In genomic region chr3:122974833-122975232, GRCm38 (mm10) we compare ENCODE assay signal across 23 mouse cellular contexts. TPM values are rescaled to one million over a fixed set of nuclear protein-coding genes. Genes with fewer than 3 reads are reported as not detected.
"Had no signal": no experiment of that assay in that cellular context is flagged by ENCODE, and none has a peak within 500 bp of the region (broad histone marks: within the 10 kb centered on the region; RNA-seq: fewer than 3 reads in every experiment).

No protein-coding gene starts in this region.

- H3K9ac ChIP-seq: liver, embryonic 15.5 days; lung, embryonic 14.5 days; midbrain, embryonic 12.5 days; neural tube, embryonic 13.5 days had no signal

- H3K9me3 ChIP-seq: limb, embryonic 10.5 days; liver, embryonic 15.5 days; midbrain, embryonic 12.5 days; neural tube, embryonic 13.5 days had no signal

- DNase-seq: kidney, postnatal 25 days; retina, postnatal 1 day; right cerebral cortex, postnatal 4 days; spleen, adult 18-20 months; thymus, adult 2 months; thymus, postnatal 25 days had no signal

- H3K4me3 ChIP-seq: limb, embryonic 10.5 days; liver, embryonic 15.5 days; midbrain, embryonic 12.5 days; neural tube, embryonic 13.5 days had no signal

- H3K4me2 ChIP-seq: liver, embryonic 11.5 days; liver, embryonic 15.5 days; lung, embryonic 14.5 days; midbrain, embryonic 12.5 days; neural tube, embryonic 13.5 days had no signal

- H3K4me1 ChIP-seq: neural tube, embryonic 13.5 days had no signal

- H3K27ac ChIP-seq: limb, embryonic 10.5 days; liver, embryonic 15.5 days; macrophage; midbrain, embryonic 12.5 days; neural tube, embryonic 13.5 days had no signal

- ATAC-seq: midbrain, embryonic 16.5 days had no signal

- H3K27me3 ChIP-seq: liver, embryonic 15.5 days; midbrain, embryonic 12.5 days; neural tube, embryonic 13.5 days had no signal

- H3K36me3 ChIP-seq: liver, embryonic 15.5 days; midbrain, embryonic 12.5 days had no signal

RNA-seq across cellular contexts. Expression of gene Gm10959, which starts 55.7 kb away (rescaled TPM):
- total RNA-seq: layer of hippocampus, adult 18-20 months; layer of hippocampus, postnatal 10 days; left cerebral cortex, postnatal 14 days; megakaryocyte-erythroid progenitor cell, adult 5-6 weeks had no signal
- polyA plus RNA-seq: kidney, embryonic 16.5 days; limb, embryonic 10.5 days; limb, embryonic 14.5 days; liver, embryonic 11.5 days; liver, embryonic 15.5 days; lung, embryonic 14.5 days; macrophage; midbrain, embryonic 12.5 days; midbrain, embryonic 16.5 days; neural tube, embryonic 13.5 days; stomach, embryonic 14.5 days; testis, adult 2 months; thymus, adult 2 months; urinary bladder, adult 2 months had no signal

RNA-seq across cellular contexts. Expression of gene Myoz2, which starts 60.0 kb away (rescaled TPM):
- total RNA-seq: layer of hippocampus, postnatal 10 days; left cerebral cortex, postnatal 14 days; megakaryocyte-erythroid progenitor cell, adult 5-6 weeks had no signal
- polyA plus RNA-seq: macrophage; midbrain, embryonic 12.5 days; midbrain, embryonic 16.5 days had no signal
